Mouse (Mus musculus): ENCODE data around the gene Col16a1.

Col16a1 gene

GRCm38 (mm10) chr4:130047331-130048202 is at the start of gene Col16a1:
Col16a1 (plus strand) TSS chr4:130047840.
- in situ Hi-C loops (cut with MboI, MseI), result no loop called here

- in situ Hi-C loops (cut with MboI, MseI), result no loop called here
Observed at GRCm38 (mm10) chr4:129998124-129998523, 49.5 kb upstream of the Col16a1 start.

GRCm38 (mm10) chr4:130001710-130002109 is 45.9 kb upstream of the Col16a1 start:
- in situ Hi-C loops (cut with MboI, MseI), result no loop called here

- in situ Hi-C loops (cut with MboI, MseI), result no loop called here
Observed at GRCm38 (mm10) chr4:130002157-130002556, 45.5 kb upstream of the Col16a1 start.

GRCm38 (mm10) chr4:130005593-130005992 is 42.0 kb upstream of the Col16a1 start:
- in situ Hi-C loops (cut with MboI, MseI), result no loop called here

GRCm38 (mm10) chr4:130006533-130006932 is 41.1 kb upstream of the Col16a1 start:
- in situ Hi-C loops (cut with MboI, MseI), result no loop called here

- in situ Hi-C loops (cut with MboI, MseI), result no loop called here
Observed at GRCm38 (mm10) chr4:130009043-130009442, 38.6 kb upstream of the Col16a1 start.

GRCm38 (mm10) chr4:130010723-130011122 is 36.9 kb upstream of the Col16a1 start:
- in situ Hi-C loops (cut with MboI, MseI), result no loop called here

GRCm38 (mm10) chr4:130012234-130012633 is 35.4 kb upstream of the Col16a1 start:
- in situ Hi-C loops (cut with MboI, MseI), result no loop called here

GRCm38 (mm10) chr4:130013111-130013510 is 34.5 kb upstream of the Col16a1 start:
- in situ Hi-C loops (cut with MboI, MseI), result no loop called here

GRCm38 (mm10) chr4:130016010-130016409 is 31.6 kb upstream of the Col16a1 start:
- in situ Hi-C loops (cut with MboI, MseI), result no loop called here

GRCm38 (mm10) chr4:130017036-130017674 is 30.5 kb upstream of the Col16a1 start:
- in situ Hi-C loops (cut with MboI, MseI), result no loop called here

GRCm38 (mm10) chr4:130022952-130023351 is 24.7 kb upstream of the Col16a1 start:
- in situ Hi-C loops (cut with MboI, MseI), result no loop called here

GRCm38 (mm10) chr4:130023511-130024231 is 24.0 kb upstream of the Col16a1 start:
- in situ Hi-C loops (cut with MboI, MseI), result no loop called here

- in situ Hi-C loops (cut with MboI, MseI), result no loop called here
Observed at GRCm38 (mm10) chr4:130025544-130025943, 22.1 kb upstream of the Col16a1 start.

- in situ Hi-C loops (cut with MboI, MseI), result no loop called here
Observed at GRCm38 (mm10) chr4:130031146-130031545, 16.5 kb upstream of the Col16a1 start.

GRCm38 (mm10) chr4:130033496-130033895 is 14.1 kb upstream of the Col16a1 start:
- in situ Hi-C loops (cut with MboI, MseI), result no loop called here

- in situ Hi-C loops (cut with MboI, MseI), result no loop called here
Observed at GRCm38 (mm10) chr4:130036112-130036511, 11.5 kb upstream of the Col16a1 start.

GRCm38 (mm10) chr4:130036573-130037401 is 10.9 kb upstream of the Col16a1 start:
- in situ Hi-C loops (cut with MboI, MseI), result no loop called here

- in situ Hi-C loops (cut with MboI, MseI), result no loop called here
Observed at GRCm38 (mm10) chr4:130039351-130039750, 8.3 kb upstream of the Col16a1 start.

- in situ Hi-C loops (cut with MboI, MseI), result no loop called here
Observed at GRCm38 (mm10) chr4:130041076-130041475, 6.6 kb upstream of the Col16a1 start.

All from regulatory T cell (primary cell).